Mouse (Mus musculus) inflammation-experienced regulatory T-cells, adult 6 months (primary cell): ENCODE data around the gene Man1c1. TPM values are rescaled to one million over a fixed set of nuclear protein-coding genes. Genes with fewer than 3 reads are reported as not detected.
A peak's percentile ranks its signal among the peaks of the same experiment; 100 is the strongest.

ENCODE experiments used
- ATAC-seq: one replicate; pipeline ENCODE4 v1.8.0; 2017
- polyA plus RNA-seq, 3 experiments: library from polyadenylated mRNA; unstranded; fragments of 100-300 nt; shearing (Covaris generic); gene quantifications; one replicate each; pipeline ENCODE4 v1.2.1; 2017

Gene Man1c1
- polyA plus RNA-seq, 3 experiments from 2014 or later = 0.90 to 1.9 (median 1.1) TPM

- ATAC-seq = no peak
Measured at GRCm38 (mm10) chr4:134723251-134723650, 19.2 kb upstream of the Man1c1 start.

- no peak for ATAC-seq
Measured at GRCm38 (mm10) chr4:134721076-134721475, 17.0 kb upstream of the Man1c1 start.

DNA sequence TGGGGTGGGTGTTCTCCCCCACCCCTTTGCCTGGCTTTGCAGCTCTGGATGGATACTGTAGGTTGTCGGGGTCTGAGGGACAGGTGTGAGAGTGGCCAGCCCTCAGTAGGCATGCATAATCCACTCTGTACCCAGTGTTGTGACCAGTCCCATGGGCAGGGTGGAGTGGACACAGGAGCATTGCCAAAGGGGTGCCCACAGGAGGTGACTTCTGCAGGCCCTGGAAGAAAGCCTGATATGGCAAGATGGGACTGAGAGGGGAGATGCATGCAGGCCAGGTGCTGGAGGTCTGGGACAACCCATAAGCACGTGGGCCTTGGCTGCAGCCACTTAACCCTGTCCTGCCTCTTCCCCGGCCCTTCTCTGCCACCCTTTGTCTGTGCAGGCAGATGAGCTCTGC lies 16.3 kb upstream of the Man1c1 start:
- no peak for ATAC-seq

DNA sequence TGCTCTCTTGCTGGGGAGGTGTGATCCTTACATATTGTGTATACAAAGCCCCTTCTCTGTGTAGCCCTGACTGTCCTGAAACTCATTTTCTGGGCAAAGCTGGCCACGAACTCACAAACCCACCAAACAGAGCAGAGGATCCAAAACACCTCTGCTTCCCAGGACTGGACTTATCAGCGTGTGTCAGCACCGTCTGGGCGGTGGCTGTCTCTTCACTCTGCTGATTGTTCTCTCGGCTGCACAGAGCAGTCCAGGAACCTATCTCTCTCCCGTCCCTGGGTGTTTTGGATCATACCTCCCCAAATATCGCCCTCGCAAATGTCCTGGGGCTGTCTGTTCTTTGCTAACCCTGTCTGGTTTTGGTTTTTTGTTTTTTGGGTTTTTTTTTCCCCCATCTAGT lies 15.4 kb upstream of the Man1c1 start:
- ATAC-seq = no peak

GRCm38 (mm10) chr4:134713937-134714336 lies 9.8 kb upstream of the Man1c1 start:
- peak; percentile 89 for ATAC-seq

DNA sequence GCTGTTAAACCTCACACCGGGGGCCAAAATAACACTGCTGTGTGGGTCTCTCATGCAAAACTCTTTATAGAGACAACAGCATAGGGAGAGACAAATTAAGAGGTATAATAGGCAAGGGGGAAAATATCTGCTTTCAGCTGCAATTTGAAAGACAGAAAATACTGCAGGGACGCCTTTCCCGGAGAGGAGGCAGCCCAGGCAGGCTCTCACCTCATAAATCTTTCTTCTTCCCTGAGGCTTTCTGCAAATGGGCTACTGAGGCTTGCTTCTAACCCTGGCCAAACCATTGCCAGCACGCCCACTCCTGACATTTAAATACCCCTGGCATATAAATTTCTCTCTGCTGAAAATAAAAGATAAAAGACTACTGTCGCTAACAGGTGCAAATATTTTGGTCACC lies 1.2 kb upstream of the Man1c1 start:
- no peak for ATAC-seq

DNA sequence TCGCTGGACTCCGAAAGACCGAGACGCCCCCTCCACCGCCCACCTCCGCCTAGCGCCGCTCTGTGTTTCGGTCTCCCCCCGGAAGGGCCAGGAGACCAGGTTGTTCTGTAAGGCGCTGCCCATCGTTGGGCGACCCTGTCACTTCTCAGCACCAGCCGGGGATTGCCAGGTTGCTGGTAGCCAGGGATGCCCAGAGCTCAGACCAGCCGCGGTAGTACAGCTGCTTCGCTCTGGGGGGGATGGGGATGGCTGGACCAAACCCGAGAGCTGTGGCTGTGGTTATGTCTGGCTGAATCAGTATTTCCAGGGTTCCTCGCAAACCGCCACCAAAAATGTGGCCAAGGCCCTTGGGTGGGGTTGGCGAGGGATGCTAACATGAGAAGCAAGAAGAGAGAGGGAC lies 500 bp upstream of the Man1c1 start:
- ATAC-seq = no peak

GRCm38 (mm10) chr4:134702981-134703834 lies 882 bp downstream of the Man1c1 start:
- ATAC-seq = no peak

GRCm38 (mm10) chr4:134701934-134702333 lies 2.2 kb downstream of the Man1c1 start:
- no peak for ATAC-seq

DNA sequence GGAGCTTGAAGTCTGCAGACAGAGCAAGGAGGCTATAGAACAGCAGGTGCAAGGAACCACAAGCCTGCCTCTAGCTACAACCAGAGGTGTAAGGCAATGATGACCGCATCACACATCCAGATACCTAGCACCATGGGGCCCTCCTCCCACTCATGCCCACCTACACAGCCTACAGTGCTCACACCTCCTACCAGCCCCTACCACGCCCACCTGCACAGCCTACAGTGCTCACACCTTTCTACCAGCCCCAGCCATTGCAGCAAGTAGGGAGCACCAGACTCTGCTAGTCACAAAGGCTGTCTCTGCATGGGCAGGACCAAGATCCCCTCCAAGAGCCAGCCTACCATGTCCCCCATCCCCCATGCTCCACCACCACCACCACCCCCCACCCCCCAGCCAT lies 3.2 kb downstream of the Man1c1 start:
- ATAC-seq = no peak

GRCm38 (mm10) chr4:134693202-134693940 lies 10.7 kb downstream of the Man1c1 start:
- ATAC-seq = no peak

GRCm38 (mm10) chr4:134692388-134692787 lies 11.7 kb downstream of the Man1c1 start:
- no peak for ATAC-seq

GRCm38 (mm10) chr4:134686022-134686661 lies 17.9 kb downstream of the Man1c1 start:
- ATAC-seq = no peak

- no peak for ATAC-seq
Measured at GRCm38 (mm10) chr4:134684637-134685338, 19.3 kb downstream of the Man1c1 start.

- no peak for ATAC-seq
Measured at GRCm38 (mm10) chr4:134683892-134684291, 20.2 kb downstream of the Man1c1 start.

- no peak for ATAC-seq
Measured at GRCm38 (mm10) chr4:134683008-134683407, 21.1 kb downstream of the Man1c1 start.

DNA sequence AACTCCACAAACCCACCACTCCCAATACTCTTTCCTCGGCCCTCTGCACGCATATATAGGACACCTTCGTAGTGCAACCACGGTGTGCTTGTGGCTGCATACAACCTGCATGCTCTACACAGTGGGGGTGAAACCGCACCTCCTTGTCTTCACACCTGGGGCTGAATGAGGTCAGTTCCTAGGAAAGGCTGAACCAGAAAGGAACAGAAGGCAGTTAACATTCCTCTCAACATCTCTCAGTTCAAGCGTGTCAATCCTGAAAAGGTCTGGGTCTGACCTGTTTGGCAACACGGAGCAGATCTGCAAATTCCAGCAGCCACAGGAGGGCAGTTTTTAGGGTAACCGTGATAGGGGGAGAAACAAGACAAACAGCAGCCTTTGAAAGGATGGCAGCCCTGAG lies 21.7 kb downstream of the Man1c1 start:
- ATAC-seq = no peak

DNA sequence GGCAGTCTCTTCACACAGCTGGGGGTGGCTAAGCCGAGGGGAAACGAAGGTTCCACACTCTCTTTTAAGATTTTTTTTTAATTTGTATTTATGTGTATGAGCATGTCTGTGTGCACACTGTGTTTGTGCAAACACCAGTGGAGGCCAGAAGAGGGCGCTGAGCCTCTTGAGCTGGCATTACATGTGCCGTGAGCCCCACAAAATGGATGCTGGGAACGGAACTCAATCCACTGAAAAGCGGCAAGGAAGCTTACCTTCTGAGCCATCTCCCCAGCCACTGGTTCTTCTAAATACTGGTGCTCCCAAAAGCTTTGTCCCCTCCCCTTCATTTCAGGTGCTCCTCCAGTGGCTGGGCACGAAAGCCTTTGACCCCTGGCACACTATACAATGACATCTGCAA lies 22.3 kb downstream of the Man1c1 start:
- no peak for ATAC-seq

GRCm38 (mm10) chr4:134677556-134678508 lies 26.3 kb downstream of the Man1c1 start:
- ATAC-seq = no peak

DNA sequence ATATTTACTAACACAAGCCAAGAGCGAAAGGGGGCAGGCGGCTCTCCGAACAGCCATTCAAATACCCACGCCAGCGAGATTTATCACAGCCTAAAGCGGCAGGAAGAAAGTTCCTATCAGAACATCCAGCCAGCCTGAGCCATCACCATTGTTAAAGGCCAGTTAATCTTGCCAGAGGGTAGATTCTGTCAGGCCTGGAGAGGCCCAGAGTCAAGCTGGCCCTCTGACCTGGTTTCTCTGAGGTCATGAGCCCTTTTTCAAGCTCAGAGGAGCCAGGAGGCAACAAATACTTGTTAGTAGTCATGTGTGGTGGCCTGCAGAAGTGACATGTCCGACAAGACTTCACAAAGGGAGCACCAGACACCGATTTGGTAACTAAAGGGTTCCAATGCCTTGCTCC lies 28.3 kb downstream of the Man1c1 start:
- ATAC-seq = no peak

GRCm38 (mm10) chr4:134674970-134675369 lies 29.1 kb downstream of the Man1c1 start:
- no peak for ATAC-seq
